Mouse (Mus musculus) MEL (cell line): Measurements from ENCODE around the gene Polr2l. TPM values are rescaled to one million over a fixed set of nuclear protein-coding genes. Genes with fewer than 3 reads are reported as not detected.

Experiments used
- DNase-seq: peaks from one replicate; pipeline ENCODE4 v3.0.0; 2011; ENCODE audit warnings: low read depth, low spot score
- H3K27ac ChIP-seq: 2 replicates; pipeline ENCODE4 v1.5.1; 2012; ENCODE audit warnings: low read depth, mild to moderate bottlenecking, control low read depth, low read length, moderate library complexity; ENCODE audit not compliant: control insufficient read depth
- H3K27me3 ChIP-seq, 2 experiments: fragments of 150-350 bp in 1 of 2; sonication (generic) in 1 of 2; 2 replicates each; pipeline ENCODE4 v1.6.1; 2012; ENCODE audit warnings: low read length in 2 of 2, mild to moderate bottlenecking in 2 of 2, improper control_type of control experiment in 1 of 2, moderate library complexity in 1 of 2; ENCODE audit not compliant: insufficient read depth in 2 of 2, control insufficient read depth in 1 of 2
- H3K36me3 ChIP-seq, 2 experiments: 2 replicates each; pipeline ENCODE4 v1.6.1; 2012 to 2014; ENCODE audit warnings: low read length in 2 of 2, improper control_type of control experiment in 1 of 2, inconsistent platforms in 1 of 2, mild to moderate bottlenecking in 1 of 2; ENCODE audit not compliant: insufficient read depth in 2 of 2, control insufficient read depth in 1 of 2
- H3K4me1 ChIP-seq, 2 experiments: fragments of 150-350 bp in 1 of 2; sonication (generic) in 1 of 2; 2 replicates each; pipeline ENCODE4 v1.6.1; 2012; ENCODE audit warnings: low read length in 2 of 2, improper control_type of control experiment in 1 of 2, mild to moderate bottlenecking in 1 of 2; ENCODE audit not compliant: insufficient read depth in 2 of 2, control insufficient read depth in 1 of 2
- H3K4me3 ChIP-seq, 2 experiments: fragments of 150-350 bp in 1 of 2; sonication (generic) in 1 of 2; 2 replicates each; pipeline ENCODE4 v1.5.1; 2012; ENCODE audit warnings: low read depth in 2 of 2, low read length in 2 of 2, mild to moderate bottlenecking in 2 of 2, moderate library complexity in 2 of 2, control low read depth in 1 of 2, improper control_type of control experiment in 1 of 2; ENCODE audit not compliant: control insufficient read depth in 1 of 2, insufficient read depth in 1 of 2
- H3K79me2 ChIP-seq: 2 replicates; pipeline ENCODE4 v1.6.1; 2012; ENCODE audit warnings: mild to moderate bottlenecking, low read length, moderate library complexity; ENCODE audit not compliant: control insufficient read depth, poor library complexity, insufficient read depth
- H3K9ac ChIP-seq: 2 replicates; pipeline ENCODE4 v1.6.1; 2012; ENCODE audit warnings: low read depth, mild to moderate bottlenecking, control low read depth, low read length, moderate library complexity; ENCODE audit not compliant: control insufficient read depth, poor library complexity, severe bottlenecking
- H3K9me3 ChIP-seq: fragments of 150-350 bp; sonication (generic); replicated peaks from 2 replicates; pipeline ENCODE4 v1.6.1; 2012; ENCODE audit warnings: mild to moderate bottlenecking, low read length, improper control_type of control experiment, moderate library complexity; ENCODE audit not compliant: insufficient read depth
- CHD2 ChIP-seq: IDR thresholded peaks from 2 replicates; pipeline ENCODE4 v1.6.1; 2011; ENCODE audit warnings: low read length, improper control_type of control experiment
- CTCF ChIP-seq, 3 experiments: IDR thresholded peaks in 2 of 3; conservative IDR thresholded peaks in 1 of 3; 2 replicates each; pipeline ENCODE4 v1.5.1; 2011 to 2012; ENCODE audit warnings: low read length in 3 of 3, low read depth in 2 of 3, mild to moderate bottlenecking in 2 of 3, improper control_type of control experiment in 1 of 3, inconsistent platforms in 1 of 3, mixed read lengths in 1 of 3, moderate library complexity in 1 of 3; ENCODE audit not compliant: control insufficient read depth in 1 of 3, insufficient read depth in 1 of 3, poor library complexity in 1 of 3, severe bottlenecking in 1 of 3
- E2F4 ChIP-seq: IDR thresholded peaks from 2 replicates; pipeline ENCODE4 v1.6.1; 2011; ENCODE audit warnings: low read depth, low read length, improper control_type of control experiment, borderline replicate concordance
- ELF1 ChIP-seq: IDR thresholded peaks from 2 replicates; pipeline ENCODE4 v1.6.1; 2014; ENCODE audit warnings: low read depth, mild to moderate bottlenecking, inconsistent platforms, low read length, improper control_type of control experiment, moderate library complexity
- EP300 ChIP-seq, 2 experiments: IDR thresholded peaks; 2 replicates each; pipeline ENCODE4 v1.6.1; 2011; ENCODE audit warnings: improper control_type of control experiment in 2 of 2, low read length in 2 of 2, low read depth in 1 of 2, mild to moderate bottlenecking in 1 of 2
- ETS1 ChIP-seq: IDR thresholded peaks from 2 replicates; pipeline ENCODE4 v1.6.1; 2012; ENCODE audit warnings: low read depth, mild to moderate bottlenecking, inconsistent platforms, low read length, improper control_type of control experiment, moderate library complexity
- GATA1 ChIP-seq: IDR thresholded peaks from 2 replicates; pipeline ENCODE4 v1.6.1; 2011; ENCODE audit warnings: low read depth, low read length, improper control_type of control experiment
- HCFC1 ChIP-seq: IDR thresholded peaks from 2 replicates; pipeline ENCODE4 v1.6.1; 2012; ENCODE audit warnings: low read depth, mild to moderate bottlenecking, inconsistent platforms, low read length, improper control_type of control experiment, moderate library complexity
- JUND ChIP-seq: IDR thresholded peaks from 2 replicates; pipeline ENCODE4 v1.6.1; 2011; ENCODE audit warnings: low read depth, mild to moderate bottlenecking, improper control_type of control experiment, low read length
- MAFK ChIP-seq: IDR thresholded peaks from 2 replicates; pipeline ENCODE4 v1.6.1; 2011; ENCODE audit warnings: low read depth, mild to moderate bottlenecking, low read length, improper control_type of control experiment, borderline replicate concordance
- MAX ChIP-seq: IDR thresholded peaks from 2 replicates; pipeline ENCODE4 v1.6.1; 2011; ENCODE audit warnings: low read length, improper control_type of control experiment
- MXI1 ChIP-seq: IDR thresholded peaks from 2 replicates; pipeline ENCODE4 v1.6.1; 2011; ENCODE audit warnings: mild to moderate bottlenecking, low read depth, low read length, improper control_type of control experiment
- MYC ChIP-seq: IDR thresholded peaks from 2 replicates; pipeline ENCODE4 v1.6.1; 2011; ENCODE audit warnings: low read depth, mild to moderate bottlenecking, low read length, improper control_type of control experiment, moderate library complexity
- NELFE ChIP-seq: IDR thresholded peaks from 2 replicates; pipeline ENCODE4 v1.6.1; 2011; ENCODE audit warnings: low read depth, low read length, improper control_type of control experiment
- POLR2A ChIP-seq, 2 experiments: IDR thresholded peaks; 2 replicates each; pipeline ENCODE4 v1.6.1; 2011 to 2012; ENCODE audit warnings: low read length in 2 of 2, mild to moderate bottlenecking in 2 of 2, control low read depth in 1 of 2, improper control_type of control experiment in 1 of 2, low read depth in 1 of 2, moderate library complexity in 1 of 2; ENCODE audit not compliant: control insufficient read depth in 1 of 2, insufficient read depth in 1 of 2, poor library complexity in 1 of 2
- POLR2AphosphoS2 ChIP-seq: IDR thresholded peaks from 2 replicates; pipeline ENCODE4 v1.6.1; 2011; ENCODE audit warnings: low read length, improper control_type of control experiment
- POLR2AphosphoS5 ChIP-seq: IDR thresholded peaks from 2 replicates; pipeline ENCODE4 v1.6.1; 2012; ENCODE audit warnings: low read depth, borderline replicate concordance, mild to moderate bottlenecking, inconsistent platforms, low read length, moderate library complexity, mixed read lengths
- RCOR1 ChIP-seq: IDR thresholded peaks from 2 replicates; pipeline ENCODE4 v1.6.1; 2012; ENCODE audit warnings: low read depth, mild to moderate bottlenecking, inconsistent platforms, low read length, improper control_type of control experiment
- SIN3A ChIP-seq: IDR thresholded peaks from 2 replicates; pipeline ENCODE4 v1.6.1; 2012; ENCODE audit warnings: low read length, improper control_type of control experiment, inconsistent platforms
- TAL1 ChIP-seq: IDR thresholded peaks from 2 replicates; pipeline ENCODE4 v1.6.1; 2012; ENCODE audit warnings: mild to moderate bottlenecking, inconsistent platforms, low read length, moderate library complexity, mixed read lengths
- TCF12 ChIP-seq: IDR thresholded peaks from 2 replicates; pipeline ENCODE4 v1.6.1; 2014; ENCODE audit warnings: low read depth, mild to moderate bottlenecking, inconsistent platforms, low read length, improper control_type of control experiment, moderate library complexity
- USF2 ChIP-seq, 2 experiments: IDR thresholded peaks; 2 replicates each; pipeline ENCODE4 v1.6.1; 2011 to 2012; ENCODE audit warnings: improper control_type of control experiment in 2 of 2, low read length in 2 of 2, borderline replicate concordance in 1 of 2, inconsistent platforms in 1 of 2, low read depth in 1 of 2, mild to moderate bottlenecking in 1 of 2; ENCODE audit not compliant: insufficient read depth in 1 of 2
- ZC3H11A ChIP-seq: IDR thresholded peaks from 2 replicates; pipeline ENCODE4 v1.6.1; 2012; ENCODE audit warnings: low read depth, mild to moderate bottlenecking, inconsistent platforms, low read length, improper control_type of control experiment
- ZKSCAN1 ChIP-seq: IDR thresholded peaks from 2 replicates; pipeline ENCODE4 v1.6.1; 2012; ENCODE audit warnings: low read depth, mild to moderate bottlenecking, inconsistent platforms, low read length, improper control_type of control experiment, moderate library complexity
- ZMIZ1 ChIP-seq: IDR thresholded peaks from 2 replicates; pipeline ENCODE4 v1.6.1; 2012; ENCODE audit warnings: low read depth, mild to moderate bottlenecking, inconsistent platforms, low read length, improper control_type of control experiment, moderate library complexity
- polyA plus RNA-seq, 2 experiments: library from polyadenylated mRNA; stranded (reverse) in 1 of 2; unstranded in 1 of 2; fragments of >175 nt in 1 of 2; fragments of >200 nt in 1 of 2; gene quantifications; 2 replicates each; pipeline versions ENCODE4 v1.2.1 to v1.2.4; 2012; ENCODE audit warnings: low replicate concordance in 2 of 2, low read depth in 1 of 2; ENCODE audit not compliant: insufficient read length in 2 of 2, insufficient read depth in 1 of 2, missing spikeins in 1 of 2
- total RNA-seq: library from RNA; depleted of rRNA; stranded (reverse); fragments of 300-350 nt; gene quantifications from 2 replicates; pipeline ENCODE4 v1.2.3, GENCODE M21; 2012

The Polr2l gene
- total and polyA plus RNA-seq, 3 experiments = 82.4 to 114 TPM; not detected in 1

- H3K36me3 ChIP-seq = peaks cover 0 to 18% of the 10 kb centered on the region in 2 experiments; a peak in 2 of 4 replicates
- peak overlapping the region; percentile 92 for H3K27ac ChIP-seq
- H3K9ac ChIP-seq = peak overlapping the region; percentile 65
- no peaks in the 10 kb centered on the region for H3K27me3 ChIP-seq
- H3K4me3 ChIP-seq = peak overlapping the region; percentile 39 to 87
- DNase-seq = no peak
- peaks cover 25% of the 10 kb centered on the region for H3K79me2 ChIP-seq
- H3K4me1 ChIP-seq = peaks cover 8 to 35% of the 10 kb centered on the region in 2 experiments
- no peaks in the 10 kb centered on the region for H3K9me3 ChIP-seq
- TF ChIP-seq MYC (no peak), TAL1 (no peak), E2F4 (no peak), CTCF (IDR thresholded peaks at IDR 0.05 in 2 of 3, conservative IDR thresholded peaks at IDR 0.05 in 1 of 3; ENCODE audit: control insufficient read depth in 1 of 3, insufficient read depth in 1 of 3, low read depth in 2 of 3, low read length in 3 of 3, poor library complexity in 1 of 3, severe bottlenecking in 1 of 3) (no peak), ZKSCAN1 (no peak), GATA1 (no peak), HCFC1 (no peak), ZMIZ1 (no peak), RCOR1 (no peak), USF2 (IDR thresholded peaks at IDR 0.05; ENCODE audit: borderline replicate concordance in 1 of 2, insufficient read depth in 1 of 2, low read depth in 1 of 2, low read length in 2 of 2) (no peak), MAFK (no peak), ZC3H11A (no peak), CHD2 (no peak)
- TF ChIP-seq, all 39 proteins: peak for 0
Observed at GRCm38 (mm10) chr7:141469352-141469751, 5.6 kb downstream of the Polr2l start.

GRCm38 (mm10) chr7:141468522-141469211 lies 6.3 kb downstream of the Polr2l start:
- H3K27ac ChIP-seq = peak overlapping the region; percentile 92
- peaks cover 8 to 29% of the 10 kb centered on the region in 2 experiments for H3K4me1 ChIP-seq
- peaks cover 0 to 12% of the 10 kb centered on the region in 2 experiments; a peak in 2 of 4 replicates for H3K36me3 ChIP-seq
- H3K4me3 ChIP-seq = peak overlapping the region; percentile 87 to 97
- peak; percentile 95 for DNase-seq
- TF ChIP-seq RCOR1 = peak; percentile 40; the same call in 1 of the 2 replicates
- peak; percentile 60 for TF ChIP-seq MXI1
- peak; percentile 34 to 48 (median 40) for TF ChIP-seq CTCF (IDR thresholded peaks at IDR 0.05 in 2 of 3, conservative IDR thresholded peaks at IDR 0.05 in 1 of 3; ENCODE audit: control insufficient read depth in 1 of 3, insufficient read depth in 1 of 3, low read depth in 2 of 3, low read length in 3 of 3, poor library complexity in 1 of 3, severe bottlenecking in 1 of 3)
- TF ChIP-seq NELFE = peak; percentile 63
- peak; percentile 78 for TF ChIP-seq TAL1
- peak; percentile 49 for TF ChIP-seq GATA1
- TF ChIP-seq MAFK = no peak
- TF ChIP-seq ETS1 = peak; percentile 93
- no peak for TF ChIP-seq ELF1
- TF ChIP-seq SIN3A = peak; percentile 69
- TF ChIP-seq POLR2AphosphoS5 = no peak
- TF ChIP-seq MYC = peak; percentile 85
- TF ChIP-seq MAX = peak; percentile 73
- peak; percentile 94 for TF ChIP-seq JUND
- TF ChIP-seq POLR2AphosphoS2 = no peak
- TF ChIP-seq TCF12 = peak; percentile 1; the same call in 1 of the 2 replicates
- TF ChIP-seq EP300 (IDR thresholded peaks at IDR 0.05; ENCODE audit: low read depth in 1 of 2, low read length in 2 of 2) = peak; percentile 74 to 75
- TF ChIP-seq POLR2A (IDR thresholded peaks at IDR 0.05; ENCODE audit: control insufficient read depth in 1 of 2, insufficient read depth in 1 of 2, low read depth in 1 of 2, low read length in 2 of 2, poor library complexity in 1 of 2) = peak in 1 of 2 experiments; percentile 64; a peak in 1 of 4 replicates
- peaks cover 18% of the 10 kb centered on the region for H3K79me2 ChIP-seq
- peak overlapping the region; percentile 88 for H3K9ac ChIP-seq
- H3K9me3 ChIP-seq = no peaks in the 10 kb centered on the region
- no peaks in the 10 kb centered on the region for H3K27me3 ChIP-seq
